Mouse (Mus musculus): Measurements from ENCODE around the gene Ntrk2. TPM values are rescaled to one million over a fixed set of nuclear protein-coding genes. Genes with fewer than 3 reads are reported as not detected.
"Not testable (repeated sequence)": the region's sequence is repeated elsewhere in the genome, so short reads cannot be mapped to it uniquely, and the experiment has no call there.

Ntrk2 gene
- total RNA-seq, 4 experiments from 2014 or later: 326 to 378 (median 341) TPM

DNA sequence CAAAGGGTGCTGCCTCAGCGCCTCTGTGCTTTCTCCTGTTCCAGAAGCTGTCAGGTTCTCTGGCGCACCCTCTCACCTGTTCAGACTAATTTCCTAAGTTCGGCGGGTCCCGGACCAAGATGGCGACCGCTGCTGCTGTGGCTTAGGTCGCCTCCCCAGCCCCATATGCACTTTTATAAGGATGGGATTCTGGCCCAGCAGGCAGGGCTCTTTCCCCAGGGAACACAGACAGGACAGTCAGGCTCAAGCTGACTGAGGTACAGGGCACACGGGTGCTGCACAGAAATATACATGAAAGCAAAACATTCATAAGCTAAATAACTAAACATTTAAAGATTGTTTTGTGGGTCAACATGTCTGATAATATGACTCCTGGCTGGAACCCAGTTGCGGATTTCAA lies 301.4 kb downstream of the Ntrk2 start:
- DNase-seq (ENCODE audit: low spot score in 2 of 2): not testable (repeated sequence)

DNA sequence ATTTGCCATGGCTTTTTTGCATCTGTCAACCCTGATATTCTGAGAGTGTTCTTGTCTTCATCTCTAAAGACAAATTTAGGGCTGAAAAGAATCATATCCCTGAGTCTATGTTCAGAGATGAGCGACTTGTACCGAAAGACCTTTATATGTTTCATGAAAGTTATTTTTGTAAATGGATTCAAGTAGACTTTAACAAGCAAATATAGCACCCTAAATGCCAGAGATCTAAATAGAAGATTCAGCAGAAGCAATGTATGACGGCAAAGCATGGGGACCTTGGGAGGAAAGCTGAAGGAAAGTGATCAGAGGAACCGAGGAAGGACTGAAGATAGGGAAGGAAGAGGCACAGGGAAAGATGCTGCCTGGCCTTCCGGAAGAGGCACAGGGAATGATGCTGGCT lies 303.7 kb downstream of the Ntrk2 start:
- no peak for DNase-seq (ENCODE audit: low spot score in 2 of 2)

DNA sequence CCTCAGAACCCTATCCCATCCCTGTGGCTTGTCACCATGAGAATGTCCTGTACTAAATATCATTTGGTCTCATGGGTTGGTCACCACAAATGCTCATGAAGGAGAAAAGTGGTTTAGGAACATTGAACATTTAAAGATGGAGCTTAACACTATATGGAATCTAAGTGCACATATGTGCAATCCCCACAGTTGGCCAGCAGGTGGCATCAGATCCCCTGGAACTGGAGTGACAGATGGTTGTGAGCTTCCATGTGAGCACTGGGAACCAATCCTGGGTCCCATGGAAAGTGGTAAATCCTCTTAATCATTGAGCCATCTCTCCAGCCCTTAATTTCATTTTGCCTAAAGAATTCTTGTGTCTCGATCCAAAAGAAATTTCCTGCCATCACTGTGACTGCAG lies 308.3 kb downstream of the Ntrk2 start:
- DNase-seq (ENCODE audit: low spot score in 2 of 2): no peak

DNA sequence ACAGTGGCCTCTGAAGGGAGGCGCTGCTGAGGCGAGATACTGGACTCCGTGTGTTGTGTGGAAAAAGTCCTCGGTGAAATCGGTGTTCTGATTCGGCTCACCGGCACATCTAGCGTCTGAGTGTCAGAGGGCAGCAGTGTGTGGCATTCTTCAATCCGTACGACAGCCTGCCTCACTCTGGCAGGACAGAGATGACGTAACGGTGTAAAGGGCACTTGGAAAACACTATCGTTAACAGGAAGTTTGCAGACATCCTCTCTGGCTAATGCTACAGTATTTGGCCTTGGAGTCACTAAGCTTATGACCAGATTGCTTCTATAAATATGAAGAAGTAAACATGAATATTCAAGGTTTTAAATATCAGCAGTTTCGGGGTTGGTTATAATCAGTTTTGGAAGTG lies 309.2 kb downstream of the Ntrk2 start:
- DNase-seq (ENCODE audit: low spot score in 2 of 2): no peak

DNA sequence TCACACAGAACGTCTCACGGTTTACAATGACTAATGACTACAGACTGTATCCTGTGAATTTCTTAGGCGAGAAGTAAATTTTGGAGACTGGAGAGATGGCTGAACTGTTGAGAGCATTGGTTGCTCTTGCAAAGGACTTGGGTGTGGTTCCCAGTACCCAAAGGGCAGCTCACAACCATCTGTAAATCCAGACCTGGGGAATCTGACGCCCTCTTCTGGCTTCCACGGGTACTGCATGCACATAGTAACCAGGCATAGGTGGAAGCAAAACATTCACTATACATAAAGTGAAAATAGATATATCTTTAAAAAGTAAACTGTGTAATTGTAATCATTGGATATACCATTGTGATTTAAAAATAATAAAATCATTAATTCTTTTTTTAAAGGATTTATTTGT lies 310.9 kb downstream of the Ntrk2 start:
- DNase-seq (ENCODE audit: low spot score in 2 of 2): no peak

DNA sequence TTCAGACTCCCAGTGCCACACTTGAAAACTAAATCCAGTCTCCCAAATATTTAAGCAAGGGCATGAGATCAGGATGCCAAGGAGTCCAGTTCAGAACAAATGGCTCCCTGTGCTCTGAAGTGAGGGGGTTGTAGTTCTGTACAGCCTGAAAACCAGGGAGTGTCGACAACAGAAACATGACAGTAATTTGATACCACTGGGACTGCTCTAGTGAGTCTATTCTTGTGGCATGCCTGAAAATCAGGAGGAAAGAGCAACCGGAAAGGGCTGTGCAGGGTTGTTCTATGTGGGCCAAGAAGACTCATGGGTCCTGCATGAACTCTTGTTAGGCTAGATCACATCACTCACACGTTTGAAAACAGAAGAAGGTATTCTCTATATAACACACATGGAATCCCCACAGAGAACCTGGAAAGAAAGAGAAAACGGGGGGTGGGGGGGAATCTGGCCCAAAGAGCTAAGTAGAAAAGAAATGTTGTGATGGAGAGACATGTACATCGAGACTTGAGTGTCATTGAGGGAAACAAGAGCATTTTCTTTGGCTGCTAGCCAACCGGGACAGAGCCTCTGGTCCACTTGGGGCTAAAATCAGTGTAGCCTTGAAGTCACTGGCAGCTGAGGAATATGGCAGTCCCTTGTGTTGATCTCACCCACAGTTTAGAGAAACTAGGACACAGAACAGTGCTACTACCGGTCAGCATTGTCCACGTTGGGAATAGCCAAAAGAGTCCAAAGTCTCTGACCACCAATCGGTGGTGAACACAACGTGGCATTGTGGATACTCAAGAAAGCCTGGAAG lies 313.4 kb downstream of the Ntrk2 start:
- DNase-seq (ENCODE audit: low spot score in 2 of 2): no peak

DNA sequence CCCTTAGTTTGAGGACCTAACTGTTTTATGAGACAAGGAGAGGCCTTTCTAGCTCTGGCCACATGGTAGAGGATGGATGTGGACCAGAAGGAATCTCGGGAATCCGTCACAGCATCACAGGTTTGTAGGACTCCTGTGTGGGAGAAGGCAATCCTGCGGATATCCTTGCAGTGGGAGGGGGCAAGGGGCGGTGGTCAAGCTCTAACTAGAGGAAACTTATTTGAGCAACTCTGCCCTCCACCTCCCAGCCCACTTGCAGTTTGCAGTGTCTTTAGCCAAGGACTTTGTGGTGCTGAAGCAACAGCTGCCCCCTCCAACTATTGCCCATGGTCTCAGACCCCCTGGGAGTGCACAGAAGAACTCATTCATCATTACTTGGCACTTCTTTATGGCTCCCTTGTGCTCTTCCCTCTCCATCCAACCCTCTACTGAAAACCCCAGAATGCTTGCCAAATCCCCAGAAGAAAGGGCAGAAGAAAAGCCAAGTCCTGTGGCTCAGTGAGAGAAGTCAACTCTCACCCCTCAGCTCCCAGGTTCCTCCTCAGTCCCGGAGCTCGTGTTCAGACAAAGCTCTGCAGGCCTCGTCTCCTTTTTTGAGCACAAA lies 336.9 kb downstream of the Ntrk2 start:
- DNase-seq (ENCODE audit: low spot score in 2 of 2): peak in 1 of 2 experiments; percentile 73

DNA sequence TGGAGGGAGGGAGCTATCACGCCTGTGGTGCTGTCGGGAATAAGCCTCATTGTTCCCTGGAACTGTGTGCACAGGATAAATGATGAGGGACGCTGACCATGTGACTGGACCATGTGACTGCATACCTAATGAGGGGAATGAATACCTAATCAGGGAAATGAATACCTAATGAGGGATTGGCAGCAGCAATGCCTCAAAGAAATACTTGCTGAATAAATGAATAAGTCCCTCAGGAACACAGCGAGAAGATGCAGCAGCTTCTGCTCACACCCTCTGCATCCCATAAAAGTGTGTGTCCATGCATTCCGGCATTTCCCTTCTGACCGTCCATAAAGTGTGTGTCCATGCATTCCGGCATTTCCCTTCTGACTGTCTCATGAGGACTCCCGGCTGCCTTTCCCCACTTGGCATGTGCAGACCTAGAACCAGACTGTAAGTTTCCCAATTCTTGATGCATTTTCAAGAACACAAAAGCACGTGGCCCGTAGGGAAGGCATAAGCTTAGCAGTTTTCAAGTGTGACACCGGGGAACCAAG lies 338.0 kb downstream of the Ntrk2 start:
- peak; percentile 62 to 80 for DNase-seq (ENCODE audit: low spot score in 2 of 2)

DNA sequence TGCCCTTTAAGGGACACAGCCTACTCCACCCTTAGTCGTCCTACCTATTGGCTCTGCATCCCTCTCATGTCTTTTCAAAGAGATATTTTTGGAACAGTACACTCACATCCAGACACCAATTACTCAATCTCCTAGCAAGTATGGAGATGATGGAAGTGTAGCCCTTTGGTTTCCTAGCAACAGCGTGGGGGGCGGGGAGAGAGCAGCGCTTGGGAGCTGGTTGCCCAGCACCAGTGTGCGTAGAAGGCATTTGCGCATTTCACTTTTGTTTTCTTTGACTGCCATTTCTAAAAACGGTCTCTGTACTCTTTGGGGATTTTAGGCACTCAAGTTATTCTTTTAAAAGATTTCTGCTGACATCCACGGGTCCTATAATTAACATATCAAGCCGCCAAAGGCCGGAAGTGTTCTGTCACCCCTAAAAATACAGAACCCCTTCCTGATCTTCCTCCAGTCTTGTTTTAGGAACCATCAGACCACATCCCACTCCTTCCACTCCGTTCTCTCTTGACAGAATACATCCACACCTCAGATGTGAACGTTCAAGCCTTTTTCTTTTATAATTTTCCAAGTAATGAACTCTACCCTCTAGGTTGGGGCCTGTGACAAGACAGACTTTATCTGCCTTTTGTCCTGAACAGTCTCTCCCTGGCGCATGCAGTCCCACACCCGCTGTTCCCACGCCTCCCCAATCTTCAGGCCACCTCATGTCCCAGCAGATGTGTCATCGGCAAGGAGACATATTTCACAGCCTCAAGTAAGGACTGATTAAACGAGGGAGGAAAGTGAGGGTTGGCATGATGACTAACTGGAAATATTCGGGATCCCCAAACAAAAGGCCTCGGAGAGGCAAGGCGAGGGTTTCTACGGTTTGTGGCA lies 339.5 kb downstream of the Ntrk2 start:
- peak; percentile 94 for DNase-seq (ENCODE audit: low spot score in 2 of 2)

DNA sequence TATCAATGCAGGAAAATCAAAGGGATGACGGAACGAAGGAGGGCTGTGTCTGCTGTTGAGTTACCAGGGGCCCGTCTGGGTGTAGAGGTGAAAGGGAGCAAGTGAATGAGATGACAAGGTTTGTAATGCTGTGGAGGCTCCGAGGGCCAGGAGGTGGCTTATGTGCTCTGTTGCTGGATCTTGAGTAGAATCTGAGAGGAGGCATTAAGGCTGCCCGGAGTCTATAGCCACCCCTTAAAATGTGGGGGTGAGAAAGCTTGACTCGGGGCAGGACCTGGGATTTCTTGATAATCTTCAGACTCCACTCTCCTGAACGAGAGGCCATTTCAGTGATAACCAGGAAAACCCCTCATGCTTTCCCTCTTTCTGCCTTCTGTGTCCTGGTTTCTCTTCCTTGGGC lies 340.2 kb downstream of the Ntrk2 start:
- no peak for DNase-seq (ENCODE audit: low spot score in 2 of 2)

DNA sequence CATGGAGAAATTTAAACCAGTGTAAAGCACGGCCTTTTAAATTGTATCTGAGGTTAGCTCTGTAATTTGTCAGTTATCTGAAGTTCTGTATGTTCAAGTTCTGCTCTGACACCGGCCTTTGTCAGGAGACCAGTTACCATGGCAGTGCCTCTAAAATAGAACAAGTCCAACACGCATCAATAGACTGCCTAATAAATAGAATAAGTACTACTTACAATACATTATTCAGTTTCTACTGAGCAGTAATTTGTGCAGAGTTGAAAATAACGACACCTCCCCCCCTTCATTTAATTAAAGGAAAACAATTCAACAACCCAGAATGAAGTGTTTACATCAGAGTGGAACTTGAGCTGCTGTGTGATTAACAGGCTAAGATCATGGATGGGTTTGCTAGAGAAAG lies 341.6 kb downstream of the Ntrk2 start:
- DNase-seq (ENCODE audit: low spot score in 2 of 2): no peak

DNA sequence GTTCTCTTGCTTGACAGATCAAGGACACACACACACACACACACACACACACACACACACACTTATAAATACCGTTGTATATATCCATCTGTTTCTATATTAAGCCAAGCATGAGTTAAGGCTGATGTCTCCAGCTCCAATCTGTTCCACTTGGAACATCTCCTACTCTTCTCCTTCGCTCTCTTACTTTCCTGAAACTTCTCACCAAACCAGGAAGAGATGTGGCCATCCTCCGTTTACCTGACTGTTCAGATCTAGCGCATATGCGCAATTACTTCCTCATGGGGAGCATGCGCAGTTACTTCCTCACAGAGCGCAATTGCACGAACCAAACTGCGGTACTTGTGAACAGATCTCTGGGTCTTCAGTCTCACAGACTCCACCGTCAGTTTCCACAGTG lies 342.4 kb downstream of the Ntrk2 start:
- DNase-seq (ENCODE audit: low spot score in 2 of 2): no peak

DNA sequence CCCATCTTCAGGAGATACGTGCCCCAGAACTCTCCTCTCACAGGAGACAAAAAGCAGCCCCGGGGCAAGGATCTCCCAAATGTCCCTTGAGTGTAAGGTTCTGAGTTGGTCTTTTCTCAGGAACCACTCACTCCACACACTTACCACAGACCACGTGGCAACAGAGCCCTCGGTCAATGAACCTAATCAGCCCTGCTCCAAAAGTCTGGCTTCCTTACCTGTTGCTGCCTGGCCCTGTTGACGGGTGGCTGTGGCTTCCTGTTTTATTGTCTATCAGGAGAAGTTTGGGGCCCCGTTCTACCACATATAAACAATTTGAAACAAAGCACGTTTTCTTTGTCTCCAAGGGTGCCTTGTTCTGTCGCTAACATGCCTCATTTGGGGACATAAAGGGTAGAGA lies 357.6 kb downstream of the Ntrk2 start:
- no peak for DNase-seq (ENCODE audit: low spot score in 2 of 2)

DNA sequence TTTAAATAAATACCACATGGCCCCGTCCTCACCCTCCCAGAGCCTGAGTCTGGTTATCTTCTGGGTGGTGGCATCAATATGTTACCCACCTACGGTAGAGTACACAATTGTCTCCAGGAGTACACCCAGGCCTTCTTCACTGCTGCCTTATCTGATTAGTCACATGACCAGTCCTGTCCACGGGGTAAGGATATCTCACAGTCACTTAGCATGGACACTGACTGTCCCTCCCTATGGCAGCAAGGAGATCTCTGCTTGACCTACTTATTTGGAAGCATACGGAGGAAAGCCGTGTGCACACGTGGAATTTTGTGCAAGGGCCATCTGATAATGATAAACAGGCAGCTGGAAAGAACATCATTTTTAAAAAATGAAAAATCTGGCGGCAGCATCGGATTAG lies 367.5 kb downstream of the Ntrk2 start:
- no peak for DNase-seq (ENCODE audit: low spot score in 2 of 2)

DNA sequence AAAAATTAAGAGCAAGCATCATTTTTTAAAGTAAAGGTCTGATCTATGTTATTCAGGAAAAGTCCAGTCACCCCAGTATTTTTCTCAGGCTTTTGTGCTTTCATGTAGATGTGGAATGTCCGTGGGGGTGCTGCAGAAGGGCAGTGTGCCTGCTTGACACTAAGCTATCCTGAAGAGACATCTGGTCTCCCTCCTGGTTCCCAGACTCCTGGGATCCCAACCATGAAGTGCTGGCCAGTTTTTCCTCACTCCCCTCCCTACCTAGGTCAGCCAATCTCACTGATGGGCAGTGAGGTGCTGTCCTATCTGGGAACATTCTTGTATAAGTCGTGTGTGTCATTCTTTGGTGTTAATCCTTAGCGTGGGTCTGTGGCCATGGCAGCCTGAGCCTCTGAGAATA lies 369.7 kb downstream of the Ntrk2 start:
- DNase-seq (ENCODE audit: low spot score in 2 of 2): no peak

DNA sequence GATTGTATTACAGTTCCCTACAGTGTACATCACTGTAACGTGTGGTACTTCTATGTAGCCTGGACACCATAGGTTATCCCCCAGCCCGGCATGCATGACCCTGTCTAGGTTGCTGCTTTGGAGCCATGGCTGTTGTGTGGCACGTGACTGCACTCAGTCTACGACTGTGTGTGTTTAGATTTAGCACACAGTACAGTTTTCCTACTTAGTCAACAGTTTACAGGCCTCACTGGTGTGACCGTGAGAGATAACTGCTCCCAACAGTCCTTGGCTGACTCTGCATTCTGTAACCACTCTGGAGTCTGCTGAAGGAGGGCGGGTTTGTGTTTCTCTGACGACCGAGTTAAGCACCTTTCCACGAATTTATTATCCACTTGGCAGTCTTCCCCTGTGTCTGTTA lies 370.1 kb downstream of the Ntrk2 start:
- DNase-seq (ENCODE audit: low spot score in 2 of 2): no peak

DNA sequence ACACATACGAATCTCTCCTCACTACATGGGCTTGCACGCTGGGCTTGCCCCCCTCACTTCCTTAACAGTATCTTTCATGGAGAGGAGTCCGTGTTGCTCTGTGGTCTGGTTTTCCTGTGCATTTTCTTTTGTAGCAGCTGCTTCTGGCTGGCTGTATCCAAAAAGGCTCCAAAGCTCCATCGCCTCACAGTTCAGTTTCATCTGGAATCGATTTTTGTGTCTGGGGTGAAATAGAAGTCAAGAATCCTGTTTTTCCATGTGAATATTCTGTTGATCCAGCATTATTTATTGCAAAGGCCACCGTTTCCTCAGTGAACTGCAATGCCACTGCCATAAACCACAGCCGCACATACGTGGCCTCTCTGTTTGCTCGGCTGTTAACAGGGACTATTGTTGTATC lies 370.6 kb downstream of the Ntrk2 start:
- no peak for DNase-seq (ENCODE audit: low spot score in 2 of 2)

DNA sequence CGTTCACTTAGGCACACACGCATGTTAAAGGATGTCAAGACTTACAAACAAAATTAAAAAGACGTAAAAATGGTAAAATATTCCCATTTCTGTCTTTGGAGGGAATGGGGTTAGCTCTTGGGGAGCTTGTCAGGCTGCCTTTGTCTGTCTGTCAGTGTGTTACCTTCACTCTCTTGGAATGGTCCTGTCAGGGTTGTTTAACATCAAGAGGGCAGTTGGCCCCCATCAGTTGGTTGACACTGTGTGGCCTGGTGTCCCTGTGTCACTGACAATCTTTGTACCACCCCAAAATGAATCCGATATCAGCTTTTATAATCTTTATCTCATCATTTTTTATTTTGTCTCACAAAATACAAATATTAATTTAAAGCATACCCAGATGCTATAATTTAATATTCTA lies 373.6 kb downstream of the Ntrk2 start:
- no peak for DNase-seq (ENCODE audit: low spot score in 2 of 2)

DNA sequence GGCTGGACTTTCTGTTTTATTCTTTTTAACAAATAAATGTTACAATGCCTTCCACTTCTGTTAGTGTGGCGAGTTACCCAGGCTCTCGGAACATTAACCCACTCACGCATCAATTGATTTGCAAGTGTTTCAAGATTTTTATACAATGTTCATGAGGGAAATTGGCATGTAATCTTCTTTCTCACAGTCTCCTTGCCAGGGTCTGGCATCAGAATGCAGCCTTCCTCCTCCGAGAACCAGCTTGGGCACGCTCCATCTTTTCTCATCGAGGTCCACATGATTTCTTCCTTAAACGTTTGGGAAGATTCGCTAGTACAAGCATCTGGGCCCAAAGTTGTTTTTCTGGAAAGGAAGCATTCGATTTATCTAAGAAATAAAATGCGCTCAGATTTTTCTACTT lies 374.4 kb downstream of the Ntrk2 start:
- peak; percentile 48 to 60 for DNase-seq (ENCODE audit: low spot score in 2 of 2)

DNA sequence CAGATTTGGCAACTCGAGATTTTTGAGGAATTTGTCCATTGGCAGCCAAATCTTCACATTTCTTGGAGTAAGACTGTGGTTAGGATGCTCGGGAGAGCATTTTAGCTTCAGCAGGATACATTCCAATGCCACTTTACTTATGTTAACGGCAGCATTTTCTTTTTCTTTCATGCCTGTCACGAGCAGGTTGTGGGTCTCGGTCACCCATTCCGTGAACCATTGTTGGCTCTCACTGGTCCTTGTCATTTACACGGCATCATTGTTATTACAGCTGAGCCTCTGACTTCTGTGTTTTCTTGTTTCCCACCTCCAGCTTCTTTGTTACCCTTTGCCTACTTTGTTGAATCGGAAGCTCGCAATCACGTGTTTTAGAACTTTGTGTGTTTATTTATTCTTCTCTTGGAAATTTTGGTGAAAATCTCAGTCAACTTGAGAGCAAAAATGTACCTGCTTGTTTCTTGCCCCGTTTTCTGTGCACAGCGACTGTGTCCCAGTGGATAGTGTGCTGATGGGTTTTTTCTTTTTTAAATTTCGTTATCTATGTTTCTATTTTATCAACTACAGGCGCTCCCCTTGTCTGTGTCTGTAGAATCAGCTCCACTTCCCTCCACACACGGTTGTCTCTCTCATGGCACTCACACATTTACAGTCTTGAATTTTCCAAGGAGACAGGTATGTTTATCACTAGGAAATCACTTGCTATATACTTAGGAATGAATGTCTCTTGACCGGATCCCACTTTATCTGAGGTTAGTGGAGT lies 375.0 kb downstream of the Ntrk2 start:
- DNase-seq (ENCODE audit: low spot score in 2 of 2): no peak

DNA sequence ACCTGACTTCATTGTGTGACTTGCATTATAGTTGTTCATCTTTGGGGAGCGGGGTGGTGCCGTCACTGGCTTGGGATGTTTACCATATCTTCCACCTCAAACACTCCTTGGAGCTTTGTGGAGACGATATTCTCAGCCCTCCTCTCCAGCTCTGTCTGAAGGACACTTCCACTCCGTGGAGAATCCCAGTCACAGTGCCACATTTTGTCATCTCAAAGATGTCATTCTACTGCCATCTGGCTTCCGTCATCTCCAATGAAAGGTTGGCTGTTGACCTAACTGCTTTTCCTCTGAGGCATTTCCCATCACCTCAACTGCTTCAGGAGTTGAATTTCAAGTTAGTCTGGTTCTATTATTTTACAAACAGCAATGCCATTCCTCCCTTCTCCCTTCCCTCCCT lies 376.3 kb downstream of the Ntrk2 start:
- peak; percentile 25 to 35 for DNase-seq (ENCODE audit: low spot score in 2 of 2)

Data from layer of hippocampus, adult 8-10 months (tissue).